Mouse (Mus musculus): ENCODE results near the gene Wwc1. TPM values are rescaled to one million over a fixed set of nuclear protein-coding genes. Genes with fewer than 3 reads are reported as not detected.
A peak's percentile ranks its signal among the peaks of the same experiment; 100 is the strongest.

Gene Wwc1
- polyA plus RNA-seq, 1 experiment from 2014 or later, result 384 TPM

DNA sequence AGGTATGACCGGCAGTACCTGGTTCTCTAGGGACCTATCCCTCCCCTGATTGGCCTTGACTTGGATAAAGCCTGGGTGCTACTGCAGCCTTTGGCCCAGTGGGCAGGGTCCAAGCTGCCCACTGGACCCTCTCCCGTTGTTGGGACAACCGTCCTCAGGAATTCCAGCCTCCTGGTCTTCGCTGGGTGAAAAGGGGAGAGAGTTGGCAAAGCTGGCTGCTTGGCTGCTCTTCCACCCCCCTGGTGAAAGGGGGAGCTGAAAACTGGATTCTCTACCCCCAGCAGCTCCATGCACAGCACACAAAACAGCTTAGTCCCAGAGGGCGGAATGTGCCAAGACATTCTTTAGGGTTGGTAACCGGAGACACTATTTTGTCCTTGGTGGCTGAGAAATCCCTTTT lies 3.8 kb downstream of the Wwc1 start:
- DNase-seq (ENCODE audit: low read depth, low spot score) (peak; percentile 93), ATAC-seq (peak; percentile 79)
- in situ Hi-C loops (cut with MboI; ENCODE audit: low pct_unique_long_range_greater_than_20kb), result loop anchor here (5.0 kb wide), 1 partner anchor 39 kb away; no protein-coding TSS in a partner anchor
- TF ChIP-seq CTCF (IDR thresholded peaks at IDR 0.05), result peak; percentile 33
- CTCF ChIA-PET, result interaction anchor here (0.8 to 4.1 kb wide), 9 partner anchors 17 to 84 kb away, joined by 3 to 25 read pairs (median 4); no protein-coding TSS in a partner anchor
- H3K27me3 ChIP-seq, result no peaks in the 10 kb centered on the region
- POLR2A ChIA-PET, result interaction anchor here (0.6 to 8.7 kb wide), 11 partner anchors 13 to 62 kb away, joined by 3 to 66 read pairs (median 5); no protein-coding TSS in a partner anchor

DNA sequence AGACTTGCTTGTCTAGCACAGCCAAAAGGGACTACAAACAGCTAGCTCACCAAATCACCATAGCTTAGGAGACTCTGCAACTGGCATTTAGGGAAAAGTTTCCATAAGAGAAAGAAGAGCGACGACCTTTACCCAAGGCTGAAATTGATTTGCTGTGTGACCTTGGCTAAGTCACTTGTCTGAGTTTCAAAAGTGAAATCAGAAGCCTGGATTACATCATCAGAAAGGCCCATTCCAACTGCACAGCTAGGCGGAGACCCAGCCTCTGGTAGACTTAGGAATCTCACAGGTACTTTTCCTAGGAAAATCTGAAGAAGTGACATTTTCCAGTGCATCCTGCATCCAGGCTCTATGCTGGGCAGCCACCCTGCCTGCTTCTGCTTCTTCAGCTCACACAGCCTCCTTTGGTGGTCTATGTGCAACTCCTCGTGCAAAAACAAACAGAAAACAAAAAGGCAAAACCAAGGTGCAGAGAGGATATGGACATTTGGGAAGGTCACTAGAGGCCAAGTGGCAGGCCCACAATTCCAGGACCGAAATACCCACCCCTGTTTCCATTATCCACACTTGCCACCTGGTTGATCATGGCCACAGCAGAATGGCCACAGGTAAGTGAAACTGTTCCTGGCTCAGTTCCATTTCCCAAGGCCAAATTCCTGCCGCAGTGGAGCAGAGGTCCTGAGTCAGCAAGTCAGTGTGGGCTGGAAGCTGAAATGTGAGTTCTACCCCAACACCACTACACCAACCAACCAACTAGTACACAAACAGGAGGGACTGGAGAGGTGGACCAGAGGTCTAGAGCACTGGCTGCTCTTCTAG lies 5.5 kb downstream of the Wwc1 start:
- POLR2A ChIA-PET, result interaction anchor here (1.0 to 8.7 kb wide), 9 partner anchors 15 to 78 kb away, joined by 3 to 66 read pairs (median 5); no protein-coding TSS in a partner anchor
- CTCF ChIA-PET, result interaction anchor here (0.9 to 2.7 kb wide), 10 partner anchors 10 to 82 kb away, joined by 3 to 12 read pairs (median 4); no protein-coding TSS in a partner anchor
- no peaks in the 10 kb centered on the region for H3K27me3 ChIP-seq
- no peak for ATAC-seq
- DNase-seq (ENCODE audit: low read depth, low spot score), result no peak
- TF ChIP-seq CTCF (IDR thresholded peaks at IDR 0.05), result no peak
- in situ Hi-C loops (cut with MboI; ENCODE audit: low pct_unique_long_range_greater_than_20kb), result loop anchor here (5.0 kb wide), 1 partner anchor 38 kb away; no protein-coding TSS in a partner anchor

DNA sequence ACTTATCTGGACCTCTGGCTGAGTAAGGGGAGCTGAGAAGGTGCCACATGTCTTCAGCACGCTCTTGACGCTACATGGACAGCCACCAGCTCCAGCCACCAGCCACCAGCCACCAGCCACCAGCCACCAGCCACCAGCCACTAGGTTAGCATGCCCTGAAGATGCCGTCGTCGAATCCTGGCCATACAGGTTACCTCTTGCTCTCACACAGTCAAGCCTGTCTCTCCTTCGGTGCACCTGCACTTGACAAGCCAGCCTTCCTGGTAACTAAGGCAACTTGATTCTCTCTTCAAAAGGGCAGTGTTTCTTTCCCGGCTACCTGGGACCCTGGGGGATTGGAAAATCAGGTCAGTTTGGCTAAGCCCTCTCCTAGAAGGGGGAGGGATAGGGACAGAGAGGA lies 7.2 kb downstream of the Wwc1 start:
- in situ Hi-C loops (cut with MboI; ENCODE audit: low pct_unique_long_range_greater_than_20kb), result no loop called here
- ATAC-seq, result no peak
- CTCF ChIA-PET, result interaction anchor here (1.1 to 2.0 kb wide), 4 partner anchors 22 to 61 kb away, joined by 3 to 5 read pairs (median 4); no protein-coding TSS in a partner anchor
- POLR2A ChIA-PET, result interaction anchor here (1.2 to 8.7 kb wide), 5 partner anchors 19 to 52 kb away, joined by 3 to 66 read pairs (median 6); no protein-coding TSS in a partner anchor
- DNase-seq (ENCODE audit: low read depth, low spot score), result no peak
- TF ChIP-seq CTCF (IDR thresholded peaks at IDR 0.05), result no peak
- H3K27me3 ChIP-seq, result no peaks in the 10 kb centered on the region

DNA sequence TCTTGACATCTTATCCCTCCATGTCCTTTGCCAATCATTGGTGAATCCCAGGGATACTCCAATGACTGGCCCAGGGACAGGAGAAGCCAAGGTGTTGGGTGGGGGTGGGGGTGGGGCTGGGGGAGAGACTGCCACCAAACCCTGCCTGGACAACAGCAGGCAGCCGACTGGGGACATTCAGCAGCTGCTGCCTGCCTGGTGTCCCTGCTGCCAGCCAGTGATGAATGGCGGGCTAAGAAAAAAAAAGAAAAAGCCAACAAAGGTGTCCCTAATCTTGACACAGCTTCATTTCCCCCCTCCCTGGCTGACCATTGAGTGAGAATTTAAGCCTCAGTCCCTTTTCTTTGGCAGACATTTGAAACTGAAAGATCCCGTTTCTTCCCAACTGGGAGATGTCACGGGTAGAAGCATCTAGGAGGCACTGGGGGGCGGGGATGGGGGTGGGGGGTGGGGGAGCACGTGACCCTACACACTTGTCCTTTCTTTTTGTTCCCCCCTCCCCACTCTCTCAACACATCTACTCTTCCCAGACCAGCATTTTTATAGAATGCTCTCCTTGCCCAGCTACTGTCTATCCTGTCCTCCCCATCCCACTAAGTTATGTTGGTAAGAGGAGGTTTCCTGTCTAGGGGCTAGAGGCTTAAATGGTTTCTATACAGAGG lies 7.9 kb downstream of the Wwc1 start:
- ChIA-PET POLR2A (interaction anchor here (0.6 to 8.7 kb wide), 8 partner anchors 13 to 52 kb away, joined by 3 to 66 read pairs (median 4); no protein-coding TSS in a partner anchor), CTCF (interaction anchor here (1.3 kb wide), 1 partner anchor 23 kb away, joined by 4 read pairs; no protein-coding TSS in a partner anchor)
- ATAC-seq, result no peak
- H3K27me3 ChIP-seq, result no peaks in the 10 kb centered on the region
- DNase-seq (ENCODE audit: low read depth, low spot score), result no peak
- TF ChIP-seq CTCF (IDR thresholded peaks at IDR 0.05), result no peak
- in situ Hi-C loops (cut with MboI; ENCODE audit: low pct_unique_long_range_greater_than_20kb), result no loop called here

DNA sequence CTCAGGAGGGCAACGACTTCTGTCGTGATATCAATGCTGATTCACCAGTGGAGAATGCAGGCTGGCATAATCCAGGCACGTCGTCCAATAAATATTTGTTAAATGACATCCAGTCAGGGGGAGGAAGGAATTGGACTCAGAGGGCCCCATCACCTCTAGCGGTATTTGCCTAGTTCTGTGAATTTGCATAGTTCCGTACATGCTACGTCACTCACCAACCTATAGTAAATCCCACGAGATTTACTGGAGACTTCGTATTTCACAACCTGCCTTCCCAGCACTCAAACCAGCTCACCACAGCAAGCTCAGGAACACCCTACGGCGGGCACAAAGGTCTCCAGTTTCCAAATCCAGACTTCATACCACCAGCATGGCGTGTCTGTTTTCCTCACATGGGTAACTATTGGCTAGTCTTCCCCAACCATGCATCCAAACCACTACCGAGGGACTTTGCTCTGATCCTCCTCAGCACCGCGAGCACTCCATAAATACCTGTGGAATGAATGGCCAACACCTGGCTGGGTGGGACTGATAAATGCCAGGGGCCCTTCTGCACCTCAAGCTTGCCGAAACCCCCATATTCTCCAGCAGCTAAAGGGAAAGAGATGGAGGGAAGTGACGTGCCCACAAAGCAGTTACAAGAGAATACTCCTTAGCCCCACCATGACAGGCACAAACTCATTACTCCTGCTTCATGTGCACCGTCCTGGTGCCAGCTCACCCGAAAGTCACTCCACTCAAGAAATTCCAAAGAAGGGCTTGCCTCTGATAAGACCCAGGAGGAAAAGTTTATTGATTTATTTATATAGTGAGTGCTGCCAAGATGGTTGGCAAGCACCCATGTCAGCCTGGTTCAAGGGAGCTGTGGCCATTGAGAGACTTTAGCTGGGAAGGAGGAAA lies 9.3 kb downstream of the Wwc1 start:
- no peak for TF ChIP-seq CTCF (IDR thresholded peaks at IDR 0.05)
- H3K27me3 ChIP-seq, result no peaks in the 10 kb centered on the region
- POLR2A ChIA-PET, result interaction anchor here (0.6 to 7.2 kb wide), 7 partner anchors 9 to 73 kb away, joined by 3 to 38 read pairs (median 3); no protein-coding TSS in a partner anchor
- in situ Hi-C loops (cut with MboI; ENCODE audit: low pct_unique_long_range_greater_than_20kb), result no loop called here
- CTCF ChIA-PET, result interaction anchor here (1.1 to 2.1 kb wide), 5 partner anchors 10 to 61 kb away, joined by 3 to 6 read pairs (median 4); no protein-coding TSS in a partner anchor
- DNase-seq (ENCODE audit: low read depth, low spot score) (peak; percentile 91), ATAC-seq (peak; percentile 86)

DNA sequence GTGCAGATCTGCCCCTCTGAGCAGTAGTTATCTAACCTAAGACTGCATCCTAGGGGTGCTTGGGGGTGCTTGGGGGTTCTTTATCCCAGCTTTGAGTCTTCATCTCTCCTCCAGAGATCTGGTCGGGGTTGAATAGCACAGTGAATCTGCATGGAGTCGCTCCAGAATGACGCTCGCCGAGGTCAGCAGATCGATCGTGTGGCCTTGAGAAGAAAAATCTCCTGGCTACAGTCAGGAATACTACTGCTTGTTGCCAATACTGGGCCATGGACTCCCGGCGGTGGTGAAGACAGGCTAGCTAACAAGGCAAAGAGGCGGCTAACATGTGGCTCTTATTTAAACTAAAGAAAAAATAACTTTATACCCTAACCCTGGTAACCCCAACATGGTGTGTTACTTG lies 12.0 kb downstream of the Wwc1 start:
- TF ChIP-seq CTCF (IDR thresholded peaks at IDR 0.05), result no peak
- CTCF ChIA-PET, result no interaction called here
- POLR2A ChIA-PET, result no interaction called here
- no peaks in the 10 kb centered on the region for H3K27me3 ChIP-seq
- in situ Hi-C loops (cut with MboI; ENCODE audit: low pct_unique_long_range_greater_than_20kb), result no loop called here
- DNase-seq (ENCODE audit: low read depth, low spot score), result no peak
- no peak for ATAC-seq

DNA sequence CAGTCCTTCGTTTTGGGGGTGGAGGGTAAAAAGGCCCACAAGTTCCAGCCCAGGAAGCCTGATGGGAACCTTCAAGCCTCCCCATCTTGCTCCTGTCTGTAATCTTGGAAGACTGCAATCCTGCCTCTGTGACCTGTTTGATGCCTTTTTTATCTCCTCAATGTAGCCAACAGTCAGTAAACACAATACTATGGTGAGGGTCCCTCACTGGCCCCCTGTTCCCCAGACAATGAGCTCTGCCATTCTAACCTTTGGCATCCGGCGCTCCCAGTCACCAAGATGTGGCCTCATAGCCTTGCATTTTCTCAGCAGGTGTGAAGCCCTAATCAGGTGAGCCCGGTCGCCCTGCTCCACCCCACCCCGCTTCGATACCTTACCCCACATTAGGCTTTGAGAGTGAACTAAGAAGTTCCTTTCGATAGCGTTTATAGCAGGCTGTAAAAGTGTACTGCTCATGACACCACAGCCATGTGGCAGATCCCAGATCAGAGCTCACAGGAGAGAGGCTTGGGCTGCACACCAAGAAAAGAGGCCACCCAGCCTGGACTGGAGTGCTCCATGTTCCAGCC lies 16.3 kb downstream of the Wwc1 start:
- no peaks in the 10 kb centered on the region for H3K27me3 ChIP-seq
- ChIA-PET CTCF (interaction anchor here (0.7 to 1.3 kb wide), 3 partner anchors 10 to 22 kb away, joined by 3 read pairs; no protein-coding TSS in a partner anchor), POLR2A (interaction anchor here (1.2 to 1.5 kb wide), 2 partner anchors 10 to 12 kb away, joined by 4 to 5 read pairs; no protein-coding TSS in a partner anchor)
- ATAC-seq, result no peak
- in situ Hi-C loops (cut with MboI; ENCODE audit: low pct_unique_long_range_greater_than_20kb), result no loop called here
- no peak for TF ChIP-seq CTCF (IDR thresholded peaks at IDR 0.05)
- no peak for DNase-seq (ENCODE audit: low read depth, low spot score)

DNA sequence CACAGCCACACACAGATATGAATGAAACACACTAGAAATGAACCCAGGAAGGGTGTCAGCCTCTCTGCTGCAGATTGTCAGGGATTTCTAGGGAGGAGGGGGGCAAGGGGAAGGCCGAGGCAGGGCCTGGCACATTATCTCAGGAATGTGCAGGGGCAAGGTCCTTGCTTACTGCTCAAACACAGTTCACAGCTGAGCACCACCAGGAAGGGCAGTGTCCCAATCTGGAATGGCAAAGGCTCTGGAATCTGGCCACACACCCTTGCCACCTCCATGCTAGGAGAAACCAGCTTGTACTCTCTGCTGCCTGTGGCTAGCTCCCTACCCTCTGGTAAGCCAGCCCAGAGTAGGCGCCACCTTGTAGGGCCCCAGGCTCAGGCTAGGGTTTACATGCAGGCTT lies 16.8 kb downstream of the Wwc1 start:
- no peaks in the 10 kb centered on the region for H3K27me3 ChIP-seq
- in situ Hi-C loops (cut with MboI; ENCODE audit: low pct_unique_long_range_greater_than_20kb), result no loop called here
- no peak for ATAC-seq
- ChIA-PET POLR2A (interaction anchor here (1.2 to 1.5 kb wide), 2 partner anchors 9 to 12 kb away, joined by 4 to 5 read pairs; no protein-coding TSS in a partner anchor), CTCF (no interaction called here)
- DNase-seq (ENCODE audit: low read depth, low spot score), result no peak
- no peak for TF ChIP-seq CTCF (IDR thresholded peaks at IDR 0.05)

DNA sequence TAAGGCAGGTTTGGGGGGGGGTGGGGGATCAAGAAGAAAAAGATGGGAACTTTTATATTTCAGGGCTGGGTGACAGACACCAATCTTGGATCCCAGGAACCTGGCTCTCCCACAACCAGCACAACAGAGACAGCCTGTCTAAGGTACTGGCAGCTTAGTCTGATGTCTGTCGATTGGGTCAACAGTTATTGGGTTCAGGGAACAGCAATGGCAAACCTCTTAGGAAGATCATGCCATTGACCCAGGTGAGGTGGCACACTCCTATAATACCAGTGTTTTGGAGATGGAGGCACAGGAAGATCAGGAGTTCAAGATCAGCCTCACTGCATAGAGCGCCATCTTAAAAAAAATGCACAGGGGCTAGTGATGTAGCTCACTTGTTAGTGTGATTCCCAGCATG lies 17.9 kb downstream of the Wwc1 start:
- no peaks in the 10 kb centered on the region for H3K27me3 ChIP-seq
- ATAC-seq (no peak), DNase-seq (ENCODE audit: low read depth, low spot score) (no peak)
- in situ Hi-C loops (cut with MboI; ENCODE audit: low pct_unique_long_range_greater_than_20kb), result no loop called here
- no peak for TF ChIP-seq CTCF (IDR thresholded peaks at IDR 0.05)
- POLR2A ChIA-PET, result no interaction called here
- CTCF ChIA-PET, result interaction anchor here (1.0 kb wide), 1 partner anchor 12 kb away, joined by 3 read pairs; no protein-coding TSS in a partner anchor

Data from Patski (cell line).